Comparison of ENCODE assay signal across 25 mouse cellular contexts in the genomic region with DNA sequence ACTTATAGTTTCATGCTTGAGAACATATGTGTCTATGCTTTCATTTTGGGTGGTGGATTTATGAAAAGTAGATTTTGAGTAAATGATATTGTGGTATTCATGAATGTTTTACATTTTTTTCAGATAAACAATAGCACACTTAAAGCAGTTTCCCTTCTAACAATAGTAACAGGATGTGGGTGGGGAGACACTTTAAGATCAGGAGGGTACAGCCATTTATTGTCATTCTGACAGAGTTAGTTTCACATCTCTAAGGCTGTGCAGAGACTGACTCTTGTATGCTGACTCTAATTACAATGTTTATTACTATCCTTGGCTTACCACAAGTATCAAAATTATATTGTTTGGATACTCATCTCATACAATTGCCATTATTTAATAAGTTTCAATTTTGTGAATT.
"Had no signal": no experiment of that assay in that cellular context is flagged by ENCODE, and none has a peak within 500 bp of the region (broad histone marks: within the 10 kb centered on the region; RNA-seq: fewer than 3 reads in every experiment).

No protein-coding gene starts in this region.

- H3K36me3 ChIP-seq: heart, embryonic 10.5 days; heart, embryonic 12.5 days; hindbrain, embryonic 10.5 days; hindbrain, embryonic 12.5 days; intestine, embryonic 15.5 days; kidney, embryonic 15.5 days; limb, embryonic 13.5 days; limb, embryonic 15.5 days; liver, embryonic 12.5 days had no signal

- H3K27me3 ChIP-seq: heart, embryonic 12.5 days; hindbrain, embryonic 12.5 days; intestine, embryonic 15.5 days; kidney, embryonic 15.5 days; limb, embryonic 13.5 days; limb, embryonic 15.5 days; liver, embryonic 12.5 days had no signal

- H3K27ac ChIP-seq: heart, embryonic 10.5 days; hindbrain, embryonic 10.5 days; hindbrain, embryonic 12.5 days; hindbrain, embryonic 14.5 days; intestine, embryonic 15.5 days; kidney, embryonic 15.5 days; kidney, postnatal 0 days; limb, embryonic 13.5 days; limb, embryonic 15.5 days; liver, embryonic 12.5 days had no signal

- H3K4me2 ChIP-seq: heart, embryonic 12.5 days; hindbrain, embryonic 12.5 days; hindbrain, embryonic 14.5 days; intestine, embryonic 15.5 days; kidney, embryonic 15.5 days; limb, embryonic 13.5 days; limb, embryonic 15.5 days; liver, embryonic 12.5 days had no signal

- H3K4me3 ChIP-seq: heart, embryonic 10.5 days; heart, embryonic 12.5 days; hindbrain, embryonic 10.5 days; hindbrain, embryonic 12.5 days; intestine, embryonic 15.5 days; kidney, embryonic 15.5 days; limb, embryonic 13.5 days; limb, embryonic 15.5 days; liver, embryonic 12.5 days had no signal

- H3K4me1 ChIP-seq: heart, embryonic 10.5 days; heart, embryonic 12.5 days; hindbrain, embryonic 10.5 days; hindbrain, embryonic 12.5 days; intestine, embryonic 15.5 days; kidney, embryonic 15.5 days; limb, embryonic 13.5 days; limb, embryonic 15.5 days; liver, embryonic 12.5 days had no signal

- DNase-seq: gastrocnemius, postnatal 14 days; gastrocnemius, postnatal 36 days; heart, adult 18-20 months; heart, postnatal 10 days; heart, postnatal 4 days; kidney, adult 18-20 months; kidney, adult 9 months; kidney, postnatal 25 days; layer of hippocampus, adult 9-11 months; layer of hippocampus, postnatal 36 days; left cerebral cortex, postnatal 4 days had no signal

- H3K9me3 ChIP-seq: heart, embryonic 10.5 days; heart, embryonic 12.5 days; hindbrain, embryonic 10.5 days; hindbrain, embryonic 12.5 days; intestine, embryonic 15.5 days; kidney, embryonic 15.5 days; limb, embryonic 13.5 days; limb, embryonic 15.5 days; liver, embryonic 12.5 days had no signal

- H3K9ac ChIP-seq: heart, embryonic 12.5 days; hindbrain, embryonic 12.5 days; hindbrain, embryonic 14.5 days; intestine, embryonic 15.5 days; kidney, embryonic 15.5 days; limb, embryonic 13.5 days; limb, embryonic 15.5 days; liver, embryonic 12.5 days had no signal

- ATAC-seq: hindbrain, embryonic 16.5 days; inflammation-experienced regulatory T-cells, adult 6 months; intestine, embryonic 15.5 days; intestine, postnatal 0 days; liver, embryonic 12.5 days had no signal
